Mouse (Mus musculus): Measurements from ENCODE around the gene Eif2b4.
"Not testable (repeated sequence)": the region's sequence is repeated elsewhere in the genome, so short reads cannot be mapped to it uniquely, and the experiment has no call there.

Gene Eif2b4

DNA sequence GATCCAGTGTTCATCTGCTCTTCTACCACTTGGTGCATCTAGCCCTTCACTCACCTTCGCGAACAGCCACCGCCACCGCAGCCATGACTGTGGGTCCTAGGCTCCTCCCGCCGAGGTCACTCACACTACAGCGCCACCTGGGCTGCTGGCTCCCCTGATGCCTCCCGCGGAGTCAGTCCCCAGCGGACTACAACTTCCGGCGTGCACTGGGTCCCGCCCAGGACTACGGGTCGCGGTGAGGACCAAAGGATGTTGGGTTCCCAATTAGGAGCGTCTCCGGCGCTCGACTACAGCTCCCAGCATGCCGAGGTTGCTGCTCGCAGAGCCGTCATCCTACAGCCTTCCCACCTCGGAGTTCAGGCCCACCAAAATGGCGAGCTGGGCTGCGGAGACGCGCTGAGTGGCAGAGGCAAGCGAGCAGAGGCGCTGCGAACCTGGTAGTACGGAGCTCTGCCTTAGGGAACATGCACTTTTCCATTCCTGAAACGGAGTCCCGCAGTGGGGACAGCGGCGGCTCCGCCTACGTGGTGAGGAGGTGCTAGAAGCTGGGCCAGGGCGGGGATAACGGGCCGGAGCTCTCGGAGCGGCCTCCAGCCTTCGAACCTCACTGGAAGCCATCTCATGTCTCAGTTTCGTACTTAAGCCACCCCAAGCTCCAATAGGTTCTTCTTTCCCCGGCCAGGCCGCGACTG lies at the start of gene Eif2b4, which contains the start of gene Snx17:
TSS of gene Eif2b4 (minus strand) at position 492 of the 692 bp plus-strand sequence.
TSS of gene Snx17 (plus strand) at position 289 of the 692 bp plus-strand sequence.
- DNase-seq (ENCODE audit: low spot score), result peak; percentile 100

DNA sequence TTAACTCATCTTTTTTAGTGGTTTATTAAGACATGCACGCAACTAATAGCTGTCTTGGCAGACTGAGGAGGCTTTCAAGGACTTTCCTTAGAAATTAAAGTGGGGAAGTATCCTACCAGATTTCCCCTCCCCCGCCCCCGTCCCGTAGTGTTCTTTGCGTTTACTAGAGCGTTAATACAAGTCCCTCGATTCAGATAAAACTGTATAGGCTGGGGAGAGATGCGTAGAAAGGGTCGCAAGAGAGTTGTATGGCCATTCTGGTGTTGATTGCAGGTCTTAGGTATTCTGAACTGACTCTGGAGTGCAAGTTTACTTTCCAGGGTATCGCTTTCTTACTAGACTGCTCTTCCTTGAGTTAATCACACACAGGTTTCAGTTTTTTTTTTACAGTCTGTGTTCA lies 49.0 kb upstream of the Eif2b4 start:
- DNase-seq (ENCODE audit: low spot score), result no peak

GRCm38 (mm10) chr5:31241522-31242034 lies 48.3 kb upstream of the Eif2b4 start:
- DNase-seq (ENCODE audit: low spot score), result no peak

GRCm38 (mm10) chr5:31240637-31241521 lies 47.6 kb upstream of the Eif2b4 start, which contains the start of the genes Nrbp1 and Gm9970:
Gene Nrbp1 (plus strand): TSS chr5:31240864.
Gene Gm9970 (minus strand): TSS chr5:31241232.
- DNase-seq (ENCODE audit: low spot score), result peak; percentile 89

DNA sequence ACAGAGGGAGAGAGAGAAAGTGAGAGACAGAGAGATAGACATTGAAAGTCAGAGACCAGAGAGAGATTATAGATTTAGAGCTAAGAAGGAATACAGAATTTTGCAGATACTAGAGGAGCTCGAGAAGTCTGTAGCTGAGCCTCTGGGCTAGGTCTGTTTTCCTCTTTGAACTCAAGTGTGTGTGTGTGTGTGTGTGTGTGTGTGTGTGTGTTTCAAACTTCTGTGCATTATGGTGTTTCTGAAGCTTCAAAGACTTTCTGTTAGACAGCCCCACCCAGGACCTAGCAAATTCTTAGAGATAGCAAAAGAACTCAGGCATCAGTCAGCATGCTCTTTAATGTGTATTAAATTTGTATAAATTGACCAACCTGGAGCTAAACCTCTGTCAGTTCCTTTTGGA lies 33.4 kb upstream of the Eif2b4 start:
- DNase-seq (ENCODE audit: low spot score), result no peak

DNA sequence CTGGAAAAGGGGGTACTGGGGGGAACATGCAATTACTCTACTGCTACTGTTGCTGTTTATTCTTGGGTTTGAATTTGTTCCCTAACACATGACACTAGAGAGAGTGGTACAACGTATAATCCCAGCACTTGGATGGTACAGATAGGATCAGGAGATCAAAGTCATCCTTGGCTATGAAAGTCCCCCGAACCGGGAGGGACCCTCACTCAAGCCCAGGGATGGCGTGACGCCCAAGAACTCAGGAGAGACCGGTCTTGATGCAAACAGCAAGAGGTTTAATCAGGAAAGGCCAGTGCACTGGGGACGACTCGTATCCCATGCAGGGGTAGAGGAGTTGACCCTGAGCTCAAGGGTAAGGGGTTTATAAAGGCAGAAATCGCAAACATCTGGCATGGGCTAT lies 29.5 kb upstream of the Eif2b4 start:
- DNase-seq (ENCODE audit: low spot score), result no peak

DNA sequence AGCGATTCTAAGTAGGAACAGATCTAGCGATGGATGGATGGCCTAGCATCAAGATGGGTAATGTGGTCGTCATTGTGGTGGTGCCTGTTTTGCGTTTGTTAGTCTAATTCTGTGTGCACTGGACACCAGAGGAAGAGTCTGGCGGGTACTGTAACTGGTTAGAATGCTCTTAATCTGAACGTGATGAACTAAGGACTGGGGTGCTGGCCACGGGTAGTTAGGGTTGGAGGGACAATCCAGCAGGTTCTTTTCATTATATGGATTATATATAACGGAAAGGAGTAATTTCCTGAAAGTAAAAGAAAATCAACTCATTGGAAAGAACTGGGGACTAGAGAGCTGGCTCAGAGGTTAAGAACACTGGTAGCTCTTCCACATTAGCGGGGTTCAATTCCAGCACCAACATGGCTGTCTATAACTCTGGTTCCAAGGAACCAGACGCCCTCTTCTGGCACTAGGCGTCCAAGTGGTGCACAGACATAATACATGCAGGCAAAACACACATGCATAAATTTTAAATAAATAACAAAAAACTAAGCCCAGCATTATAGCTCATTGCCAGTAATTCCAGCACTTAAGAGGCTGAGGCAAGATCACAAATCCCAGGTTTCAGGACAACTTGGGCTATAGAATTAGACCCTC lies 28.2 kb upstream of the Eif2b4 start:
- no peak for DNase-seq (ENCODE audit: low spot score)

DNA sequence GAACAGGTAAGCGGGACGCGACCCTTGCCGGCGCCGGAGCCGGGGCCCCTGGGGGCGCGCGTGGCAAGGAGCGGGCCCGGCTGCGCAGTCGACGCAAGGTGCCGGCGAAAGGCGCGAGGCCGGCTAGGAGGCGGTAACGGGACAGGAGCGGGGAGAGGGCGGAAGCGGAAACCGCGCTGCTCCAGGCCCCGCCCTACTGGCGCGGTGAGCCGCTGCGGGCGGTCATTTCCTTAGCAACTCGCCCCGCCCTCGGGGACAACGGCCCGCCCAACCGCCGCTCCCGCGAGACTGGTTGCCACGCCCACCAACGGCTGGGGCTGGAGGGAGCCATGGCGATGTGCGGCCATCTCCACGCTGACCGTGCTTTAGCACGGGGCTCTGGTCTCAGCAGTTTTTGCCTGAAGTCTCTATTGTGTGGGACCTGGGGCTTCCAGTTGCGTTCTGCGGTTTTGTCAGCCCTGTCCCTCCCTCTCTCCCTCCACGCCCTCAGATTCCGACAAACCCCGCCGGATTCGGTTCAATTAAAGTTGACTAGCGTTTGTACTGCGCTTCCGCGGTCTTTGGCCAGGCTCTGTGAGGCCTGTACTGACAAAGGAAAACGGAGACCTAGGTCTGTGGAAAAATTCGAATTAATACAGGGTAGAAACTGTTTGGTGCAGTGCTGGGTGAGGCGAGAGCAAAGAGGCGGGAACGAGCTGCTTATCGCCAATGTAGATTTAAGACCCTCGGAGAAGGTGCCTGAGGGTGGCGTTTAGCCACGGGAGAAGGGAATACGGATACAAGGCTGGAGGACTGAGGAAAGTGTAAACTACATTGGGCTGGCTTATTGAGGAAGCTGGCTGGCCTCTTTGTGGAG lies 27.4 kb upstream of the Eif2b4 start, which contains the start of gene Ppm1g:
TSS of gene Ppm1g (minus strand) at position 240 of the 856 bp plus-strand sequence.
- peak; percentile 98 for DNase-seq (ENCODE audit: low spot score)

DNA sequence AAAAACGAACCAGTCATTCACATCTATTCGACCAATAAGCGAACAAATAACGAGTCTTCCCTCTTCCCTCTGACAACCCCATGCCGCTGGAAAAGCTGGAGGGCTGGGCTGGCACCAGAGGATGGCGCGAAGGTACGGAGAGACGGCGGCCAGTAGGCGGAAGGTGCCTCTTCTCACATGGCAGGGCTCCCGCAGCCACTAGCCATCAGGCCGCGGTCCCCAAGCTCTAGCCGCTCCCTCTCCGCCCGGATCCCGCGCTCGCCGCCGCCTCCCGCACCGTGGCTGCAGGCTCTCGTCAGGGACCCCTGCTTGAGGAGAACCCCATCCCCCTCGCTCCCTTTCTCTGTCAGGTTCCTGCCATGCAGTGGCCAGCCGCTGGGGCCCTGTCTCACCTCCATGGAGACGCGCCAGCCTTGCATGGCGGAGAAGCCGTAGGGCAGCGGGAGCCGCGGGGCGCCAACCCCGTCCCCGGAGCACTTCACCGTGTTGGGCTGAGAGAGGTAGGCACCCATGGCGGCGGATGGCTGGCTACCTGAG lies 26.7 kb upstream of the Eif2b4 start:
- no peak for DNase-seq (ENCODE audit: low spot score)

DNA sequence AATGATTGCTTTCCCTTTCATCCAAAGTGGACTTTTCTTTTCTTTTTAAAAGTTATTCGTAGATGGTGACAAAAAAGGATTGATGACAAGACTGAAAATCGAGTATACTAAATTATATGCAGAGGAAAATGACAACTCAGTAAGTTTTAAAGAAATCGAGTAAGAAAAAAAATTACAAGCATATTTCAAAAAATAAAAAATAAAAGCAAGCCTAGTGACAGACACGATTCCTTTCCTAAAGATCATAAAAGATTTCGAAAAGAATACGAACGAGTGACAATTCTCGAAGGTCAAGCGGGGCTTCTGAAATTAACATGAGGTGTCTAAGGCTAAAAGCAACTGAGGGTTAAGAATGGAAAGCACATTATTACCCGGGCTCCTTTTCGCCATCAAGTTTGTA lies 26.2 kb upstream of the Eif2b4 start:
- no peak for DNase-seq (ENCODE audit: low spot score)

DNA sequence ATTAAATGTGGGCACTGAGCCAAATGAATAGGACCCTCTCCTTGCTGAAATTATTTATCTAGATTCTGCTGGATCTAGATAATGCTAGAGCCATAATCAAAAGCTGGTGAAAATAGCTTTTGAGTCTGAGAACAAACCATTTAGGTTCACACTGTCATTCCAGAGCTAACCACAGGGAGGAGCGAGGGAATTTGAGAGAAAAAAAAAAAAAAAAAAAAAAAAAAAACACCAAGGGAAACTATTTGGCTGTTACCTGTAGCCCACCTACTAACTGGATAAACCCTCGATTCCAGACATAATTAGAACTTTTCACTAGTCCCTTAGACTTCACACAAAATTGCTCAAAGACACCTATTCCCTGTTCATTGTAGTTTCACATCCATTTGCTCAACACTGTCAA lies 25.8 kb upstream of the Eif2b4 start:
- DNase-seq (ENCODE audit: low spot score), result no peak

- DNase-seq (ENCODE audit: low spot score), result peak; percentile 36
These were observed 25.1 kb upstream of the Eif2b4 start for GRCm38 (mm10) chr5:31218294-31218693.

GRCm38 (mm10) chr5:31216554-31216953 lies 23.3 kb upstream of the Eif2b4 start:
- DNase-seq (ENCODE audit: low spot score), result not testable (repeated sequence)

- no peak for DNase-seq (ENCODE audit: low spot score)
These were observed 11.2 kb upstream of the Eif2b4 start for GRCm38 (mm10) chr5:31204421-31204820.

GRCm38 (mm10) chr5:31203866-31204265 lies 10.6 kb upstream of the Eif2b4 start:
- no peak for DNase-seq (ENCODE audit: low spot score)

DNA sequence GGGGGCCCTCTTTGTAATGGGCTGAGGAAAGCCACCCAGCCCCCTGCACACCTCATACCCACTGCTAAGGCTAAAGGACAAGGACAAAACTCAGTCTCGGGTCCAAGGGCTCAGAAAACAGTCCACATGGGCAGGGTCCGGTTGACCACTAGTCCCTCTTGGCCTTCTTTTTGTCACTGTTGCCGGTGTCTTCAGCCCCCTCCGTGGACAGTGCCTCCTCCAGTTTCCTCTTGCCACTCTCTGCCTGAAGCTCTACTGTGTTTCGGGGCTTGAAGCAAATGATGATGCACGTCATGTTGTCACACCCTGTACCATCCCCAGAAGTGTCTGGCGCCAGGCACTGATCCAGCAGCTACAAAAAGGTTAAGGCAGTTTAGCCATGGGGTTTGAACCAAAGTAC lies 9.7 kb upstream of the Eif2b4 start:
- DNase-seq (ENCODE audit: low spot score), result no peak

DNA sequence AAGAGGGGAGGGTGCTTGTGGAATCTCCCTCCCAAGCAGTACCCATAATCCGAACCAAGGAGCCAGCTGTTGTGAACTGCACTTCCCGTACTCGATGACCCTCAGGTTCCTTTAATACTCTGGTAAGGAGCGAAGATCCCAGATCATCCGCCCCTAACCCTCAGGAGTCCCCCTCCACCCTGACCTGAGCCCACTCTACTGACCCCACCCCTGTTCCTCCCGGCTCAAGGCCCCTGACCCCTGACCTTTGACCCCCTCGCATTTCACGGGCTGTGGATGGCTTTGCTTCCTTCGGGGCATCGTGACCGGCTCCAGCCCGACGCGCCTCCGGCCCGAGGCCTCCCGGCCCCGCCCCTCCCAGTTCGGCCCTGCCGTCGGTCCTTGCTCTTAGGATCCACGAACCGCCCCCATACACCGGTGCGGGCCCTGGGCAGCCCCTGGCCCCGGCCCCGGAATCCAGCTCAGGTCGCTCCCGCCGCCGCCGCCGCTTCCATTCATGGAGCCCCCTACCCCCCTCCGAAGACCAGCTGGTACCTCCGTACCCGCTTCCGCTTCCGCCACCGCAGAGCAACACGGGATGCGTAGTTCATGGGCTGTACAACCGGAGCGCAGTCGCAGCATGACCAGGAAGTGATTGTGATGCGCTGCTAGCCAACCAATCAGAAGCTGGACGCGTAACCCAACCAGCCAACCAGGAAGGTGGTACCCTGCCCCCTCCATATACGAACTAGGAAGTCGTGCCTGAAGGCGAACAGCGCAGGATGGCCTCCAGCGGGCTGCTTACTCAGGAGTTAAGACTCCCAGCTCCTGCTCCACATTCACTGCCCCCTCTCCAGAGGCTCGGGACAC lies 8.7 kb upstream of the Eif2b4 start, which contains the start of gene Zfp513:
TSS of gene Zfp513 (minus strand) at position 562 of the 849 bp plus-strand sequence.
- peak; percentile 88 for DNase-seq (ENCODE audit: low spot score)

GRCm38 (mm10) chr5:31201042-31201741 lies 8.0 kb upstream of the Eif2b4 start:
- DNase-seq (ENCODE audit: low spot score), result no peak

DNA sequence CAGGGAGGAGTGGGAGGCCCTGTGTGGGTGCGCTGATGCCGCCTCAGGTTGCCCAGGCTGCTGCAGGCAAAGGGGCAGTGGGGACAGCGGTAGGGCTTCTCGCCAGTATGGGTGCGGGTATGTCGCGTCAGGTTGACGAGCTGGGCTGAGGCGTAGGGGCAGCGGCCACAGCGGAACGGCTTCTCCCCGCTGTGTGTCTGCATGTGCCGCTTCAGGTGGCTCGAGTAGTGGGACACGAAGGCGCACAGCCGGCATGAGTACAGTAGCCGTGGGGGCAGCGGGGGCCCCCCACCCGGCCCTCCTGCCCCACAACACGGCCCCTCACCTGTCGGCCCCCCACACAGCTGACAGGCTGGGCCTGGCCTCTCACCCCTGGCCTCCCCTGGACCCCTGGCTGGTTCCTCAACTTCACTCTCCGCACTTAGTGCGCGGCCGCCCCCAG lies 7.1 kb upstream of the Eif2b4 start:
- no peak for DNase-seq (ENCODE audit: low spot score)
